Mouse (Mus musculus): ENCODE results near the gene Trim21. TPM values are rescaled to one million over a fixed set of nuclear protein-coding genes. Genes with fewer than 3 reads are reported as not detected.

Trim21 gene
- 35.2 to 57.9 TPM (median 45.9 TPM) in 3 replicates for total RNA-seq (2017)

GRCm38 (mm10) chr7:102564999-102565997, at the start of gene Trim21:
Gene Trim21, minus strand, starts transcription at chr7:102565486.
- ATAC-seq (replicated peaks; ENCODE audit: insufficient number of reproducible peaks, low FRiP score, low TSS enrichment, poor library complexity, severe bottlenecking): peak; percentile 100

DNA sequence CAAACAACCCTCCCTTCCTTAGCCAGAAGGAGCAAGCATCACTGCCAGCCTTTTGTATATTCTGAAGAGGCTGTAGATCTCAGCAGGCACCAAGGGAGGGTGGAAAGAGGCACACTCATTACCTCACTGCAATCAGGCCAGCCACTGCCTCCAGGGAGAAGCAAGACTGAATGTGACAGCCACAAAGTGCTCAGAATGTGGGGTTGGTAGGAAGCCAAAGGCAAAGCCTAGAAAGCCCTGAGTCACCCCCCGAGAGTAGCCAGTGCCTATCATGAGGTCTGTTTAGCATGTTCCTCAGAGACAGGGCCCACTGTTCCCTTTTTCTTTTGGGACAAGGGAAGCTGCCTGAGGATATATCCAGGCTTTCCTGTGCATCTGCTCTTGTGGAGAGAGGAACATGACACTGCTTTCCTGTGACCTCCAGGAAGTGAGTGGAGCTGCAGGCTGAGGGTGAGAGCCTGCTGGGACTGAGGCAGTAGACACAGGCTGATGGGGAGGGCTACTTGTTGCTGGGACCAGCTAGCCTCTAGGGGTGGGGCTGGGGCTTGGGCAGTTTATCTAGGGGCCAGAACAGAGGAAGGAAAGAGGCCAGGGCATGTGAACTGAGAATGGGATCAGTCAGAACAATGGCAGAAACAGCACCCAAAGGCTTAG, 32.2 kb upstream of the Trim21 start, which contains the start of gene Olfr552:
Gene Olfr552, plus strand, starts transcription at position 393 of the 654 bp plus-strand sequence.
- ATAC-seq (replicated peaks; ENCODE audit: insufficient number of reproducible peaks, low FRiP score, low TSS enrichment, poor library complexity, severe bottlenecking): no peak

DNA sequence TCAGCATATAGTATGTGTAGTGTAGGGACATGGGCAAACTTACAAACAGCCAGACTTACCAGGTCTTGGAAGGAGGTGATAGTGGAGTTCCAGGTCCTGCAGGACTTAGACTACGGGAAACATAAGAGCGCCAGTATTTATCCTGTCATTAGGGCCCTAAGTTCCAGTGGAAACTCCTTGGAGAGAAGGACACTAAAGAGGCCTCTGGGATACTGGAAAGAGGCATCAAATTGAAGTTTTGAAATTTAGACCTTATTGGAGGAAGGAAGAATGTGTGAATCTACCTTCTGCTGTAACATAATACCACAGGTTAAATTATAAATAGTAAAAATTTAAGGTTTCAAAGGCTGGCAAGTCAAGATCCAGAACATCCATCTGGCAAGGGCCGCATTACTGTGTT, 26.5 kb upstream of the Trim21 start, which contains the start of gene Olfr551:
Gene Olfr551, minus strand, starts transcription at position 101 of the 400 bp plus-strand sequence.
- no peak for ATAC-seq (replicated peaks; ENCODE audit: insufficient number of reproducible peaks, low FRiP score, low TSS enrichment, poor library complexity, severe bottlenecking)

DNA sequence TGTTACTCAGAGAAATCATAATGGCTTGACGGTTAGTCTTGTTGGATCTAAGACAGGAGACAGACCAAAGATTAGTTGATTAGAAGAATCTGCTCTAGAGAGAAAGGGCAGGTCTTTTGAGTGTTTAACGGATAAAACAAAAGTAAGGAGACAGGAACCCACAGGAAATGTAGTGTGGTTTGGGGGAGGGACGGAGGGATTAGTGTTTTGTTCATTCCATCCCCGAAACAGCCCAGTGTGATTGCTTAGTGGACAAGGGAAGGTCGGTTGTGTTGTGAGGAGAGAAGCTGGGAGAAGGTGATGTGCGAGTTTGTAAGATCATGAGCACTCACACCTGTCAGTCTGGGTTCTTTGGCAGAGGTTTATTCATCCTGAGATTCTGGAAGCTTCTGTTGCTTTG, 10.7 kb upstream of the Trim21 start:
- no peak for ATAC-seq (replicated peaks; ENCODE audit: insufficient number of reproducible peaks, low FRiP score, low TSS enrichment, poor library complexity, severe bottlenecking)

DNA sequence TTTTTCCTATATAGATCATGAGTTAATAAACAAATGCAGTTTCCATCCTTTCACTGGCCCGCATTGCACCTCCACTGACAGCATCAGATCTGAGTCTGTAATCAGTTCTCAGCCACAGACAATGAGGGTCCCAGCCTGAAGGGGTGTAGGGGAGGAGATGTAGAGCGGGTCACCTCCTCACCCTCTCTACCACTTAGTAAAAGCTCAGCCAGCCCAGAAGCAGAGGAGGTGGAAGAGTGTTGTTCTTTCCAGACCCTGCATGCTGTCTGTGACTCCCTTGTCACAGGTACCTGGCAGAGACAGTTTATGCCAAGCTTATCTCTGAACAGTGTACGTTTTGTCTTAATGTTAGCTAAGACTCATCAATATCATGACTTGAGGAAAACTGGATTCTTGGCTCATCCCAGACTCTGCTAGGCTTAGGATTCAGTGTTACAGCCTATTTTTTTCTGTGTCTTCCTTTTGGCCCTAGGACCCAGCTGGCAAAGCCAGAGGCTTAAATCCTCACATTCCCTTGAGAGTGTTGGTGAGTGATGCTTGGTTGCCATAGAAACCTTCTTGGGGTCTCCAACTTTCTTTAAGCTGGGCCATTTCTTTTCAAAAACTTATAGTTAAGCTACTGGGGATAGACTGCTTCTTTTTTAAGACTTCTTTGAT, 8.0 kb upstream of the Trim21 start:
- ATAC-seq (replicated peaks; ENCODE audit: insufficient number of reproducible peaks, low FRiP score, low TSS enrichment, poor library complexity, severe bottlenecking): no peak

GRCm38 (mm10) chr7:102571142-102571541, 5.9 kb upstream of the Trim21 start, which contains the start of gene Olfr550:
Gene Olfr550, plus strand, starts transcription at chr7:102571442.
- ATAC-seq (replicated peaks; ENCODE audit: insufficient number of reproducible peaks, low FRiP score, low TSS enrichment, poor library complexity, severe bottlenecking): no peak

- ATAC-seq (replicated peaks; ENCODE audit: insufficient number of reproducible peaks, low FRiP score, low TSS enrichment, poor library complexity, severe bottlenecking): no peak
Observed at GRCm38 (mm10) chr7:102566219-102566618, 933 bp upstream of the Trim21 start.

GRCm38 (mm10) chr7:102553279-102553678, 12.0 kb downstream of the Trim21 start:
- no peak for ATAC-seq (replicated peaks; ENCODE audit: insufficient number of reproducible peaks, low FRiP score, low TSS enrichment, poor library complexity, severe bottlenecking)

DNA sequence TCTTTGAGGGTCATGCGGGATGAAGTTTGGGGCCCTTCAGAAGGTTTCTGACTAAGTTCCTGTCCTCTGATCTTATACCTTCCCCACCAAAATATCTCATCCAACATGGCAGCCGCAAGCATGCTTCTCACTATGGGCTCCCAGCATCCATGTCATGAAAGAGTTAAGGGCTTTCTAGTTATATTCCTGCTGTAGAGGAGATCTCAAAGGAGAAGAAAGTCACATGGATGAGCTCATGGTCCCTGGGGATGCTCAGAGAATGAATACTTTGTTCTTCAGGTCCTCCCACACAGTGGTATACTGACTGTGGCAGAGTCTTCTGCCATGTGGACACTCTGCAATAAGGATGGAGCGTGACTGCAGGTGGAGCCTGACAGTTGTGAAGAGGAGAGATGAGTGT, 15.7 kb downstream of the Trim21 start, which contains the start of gene Olfr549:
Gene Olfr549, plus strand, starts transcription at position 301 of the 400 bp plus-strand sequence.
- no peak for ATAC-seq (replicated peaks; ENCODE audit: insufficient number of reproducible peaks, low FRiP score, low TSS enrichment, poor library complexity, severe bottlenecking)

DNA sequence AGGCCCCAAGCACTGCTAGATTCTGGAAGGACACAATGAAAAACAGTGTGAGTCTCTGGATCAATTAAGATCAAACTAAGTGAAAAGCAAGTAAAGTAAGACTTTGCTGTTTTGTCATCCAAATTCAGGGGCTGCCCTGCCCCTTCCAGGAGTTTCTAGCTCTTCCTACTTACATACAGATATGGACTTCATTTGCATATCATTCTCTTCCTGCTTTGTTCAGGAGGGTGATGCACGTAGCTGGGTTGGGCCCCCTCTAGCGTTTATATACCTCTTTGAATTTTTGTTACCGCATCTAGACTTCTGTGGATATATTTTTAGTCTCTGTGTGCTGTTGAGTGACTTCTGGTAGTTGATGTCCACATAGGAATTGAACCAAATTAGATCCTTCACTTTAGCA, 24.0 kb downstream of the Trim21 start:
- ATAC-seq (replicated peaks; ENCODE audit: insufficient number of reproducible peaks, low FRiP score, low TSS enrichment, poor library complexity, severe bottlenecking): no peak

- ATAC-seq (replicated peaks; ENCODE audit: insufficient number of reproducible peaks, low FRiP score, low TSS enrichment, poor library complexity, severe bottlenecking): no peak
Observed at GRCm38 (mm10) chr7:102540596-102540995, 24.7 kb downstream of the Trim21 start, which contains the start of gene Olfr548-ps1. Gene Olfr548-ps1, plus strand, starts transcription at chr7:102540896.

DNA sequence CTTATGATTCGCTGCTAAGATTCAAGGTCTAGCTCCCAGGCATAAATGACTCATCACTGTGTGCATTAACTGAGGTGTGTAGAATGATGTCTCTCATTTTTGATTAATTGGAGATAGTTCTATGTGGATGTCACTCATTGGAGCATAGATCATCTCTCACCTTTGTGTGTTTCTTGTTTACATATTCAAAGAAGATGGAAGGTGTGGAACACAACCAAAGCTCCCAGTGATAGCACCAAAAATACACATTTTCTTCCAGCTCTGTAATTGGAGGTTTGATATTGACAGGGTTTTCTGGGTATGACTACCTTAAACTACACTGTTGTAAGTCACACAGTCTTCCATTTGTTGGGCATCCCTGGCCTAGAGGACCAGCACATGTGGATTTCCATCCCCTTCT, 30.8 kb downstream of the Trim21 start, which contains the start of gene Olfr547:
Gene Olfr547, plus strand, starts transcription at position 301 of the 400 bp plus-strand sequence.
- no peak for ATAC-seq (replicated peaks; ENCODE audit: insufficient number of reproducible peaks, low FRiP score, low TSS enrichment, poor library complexity, severe bottlenecking)

DNA sequence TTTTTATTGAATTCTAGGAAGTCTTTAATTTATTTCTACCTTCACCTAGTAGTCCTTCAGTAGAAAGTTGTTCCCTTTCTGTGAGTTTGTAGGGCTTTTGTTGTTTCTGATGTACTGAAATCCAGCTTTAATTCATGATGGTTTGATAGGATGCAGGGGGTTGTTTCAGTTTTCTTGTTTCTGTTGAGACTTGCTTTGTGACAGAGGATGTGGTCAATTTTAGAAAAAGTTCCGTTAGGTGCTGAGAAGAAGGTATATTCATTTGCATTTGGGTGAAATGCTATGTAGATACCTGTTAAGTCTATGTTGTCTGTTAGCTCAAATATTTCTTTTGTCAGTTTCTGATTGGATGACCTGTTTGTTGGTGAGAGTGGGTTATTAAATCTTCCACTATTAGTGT, 36.2 kb downstream of the Trim21 start:
- ATAC-seq (replicated peaks; ENCODE audit: insufficient number of reproducible peaks, low FRiP score, low TSS enrichment, poor library complexity, severe bottlenecking): no peak

- no peak for ATAC-seq (replicated peaks; ENCODE audit: insufficient number of reproducible peaks, low FRiP score, low TSS enrichment, poor library complexity, severe bottlenecking)
Observed at GRCm38 (mm10) chr7:102517051-102517335, 48.3 kb downstream of the Trim21 start.

GRCm38 (mm10) chr7:102516261-102517050, 48.8 kb downstream of the Trim21 start:
- ATAC-seq (replicated peaks; ENCODE audit: insufficient number of reproducible peaks, low FRiP score, low TSS enrichment, poor library complexity, severe bottlenecking): no peak

DNA sequence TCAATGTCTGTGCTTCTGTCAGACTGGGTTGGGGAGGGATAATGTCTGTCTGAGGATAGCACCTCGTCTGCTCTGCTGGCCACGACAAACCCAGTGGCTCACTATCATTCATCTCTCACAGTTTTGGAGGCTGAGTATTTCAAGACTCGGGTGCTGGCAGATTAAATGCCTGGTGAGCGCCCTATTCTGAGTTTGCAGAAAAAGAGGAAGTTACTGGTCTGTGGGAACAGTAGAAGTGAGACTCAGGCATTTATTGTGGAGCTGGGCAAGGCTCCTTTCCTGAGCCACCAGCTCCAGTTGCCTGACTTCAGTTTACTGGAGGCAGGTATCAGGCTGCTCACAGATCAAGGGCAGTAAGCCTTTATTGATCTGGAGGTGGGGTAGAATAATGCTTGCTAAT, 51.1 kb downstream of the Trim21 start:
- ATAC-seq (replicated peaks; ENCODE audit: insufficient number of reproducible peaks, low FRiP score, low TSS enrichment, poor library complexity, severe bottlenecking): no peak

DNA sequence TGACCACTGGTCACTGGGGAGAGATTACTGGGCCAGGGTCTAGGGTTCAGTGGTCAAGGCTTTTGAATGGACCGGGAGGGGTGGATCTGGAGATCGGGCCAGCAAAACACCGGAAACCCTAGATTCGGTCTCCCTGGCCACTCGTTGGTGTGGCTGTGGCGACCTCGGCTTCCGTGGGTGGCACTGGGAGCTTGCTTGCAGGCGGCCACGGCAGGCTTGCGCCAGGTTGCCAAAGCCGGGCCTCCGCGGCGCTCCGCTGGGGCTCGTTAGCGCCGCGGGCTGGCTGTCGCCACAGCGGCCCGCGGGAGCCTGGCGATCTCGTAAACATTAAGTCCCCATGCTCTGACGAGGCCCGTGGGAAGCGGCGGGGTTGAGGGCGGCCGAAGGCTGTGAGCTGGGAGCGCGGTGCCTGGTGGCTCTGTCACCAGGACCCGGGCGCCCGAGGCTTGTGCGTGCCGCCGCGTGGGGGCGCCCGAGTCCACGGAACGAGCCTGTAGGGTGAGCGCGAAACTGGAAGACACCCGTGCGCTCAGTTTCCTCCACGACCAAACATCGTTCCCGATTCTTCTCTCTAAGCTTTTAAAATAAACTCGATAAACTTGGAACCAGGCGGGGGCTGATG, 52.4 kb downstream of the Trim21 start:
- ATAC-seq (replicated peaks; ENCODE audit: insufficient number of reproducible peaks, low FRiP score, low TSS enrichment, poor library complexity, severe bottlenecking): peak; percentile 60

DNA sequence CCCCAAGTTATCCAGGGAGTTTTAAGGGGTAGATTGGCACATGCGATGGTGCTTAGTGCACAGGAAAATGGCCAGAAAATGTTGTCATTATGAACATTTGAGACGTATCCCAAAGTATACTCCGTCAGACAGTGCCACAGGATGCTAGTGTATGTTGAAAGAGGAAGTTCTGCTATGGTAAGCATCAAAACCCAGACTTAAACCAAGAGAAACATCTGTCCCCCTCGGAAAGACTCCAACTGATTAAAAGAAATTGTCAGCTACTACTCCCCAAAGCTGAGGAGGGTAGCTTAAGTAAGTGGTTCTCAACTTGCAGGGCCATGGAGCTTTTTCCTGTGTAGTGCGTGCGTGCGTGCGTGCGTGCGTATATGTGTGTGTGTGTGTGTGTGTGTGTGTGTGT, 53.4 kb downstream of the Trim21 start:
- ATAC-seq (replicated peaks; ENCODE audit: insufficient number of reproducible peaks, low FRiP score, low TSS enrichment, poor library complexity, severe bottlenecking): no peak
